Comparison of ENCODE assay signal across 12 mouse cellular contexts in genomic region chr1:38293671-38294335, GRCm38 (mm10).
"Had no signal": no experiment of that assay in that cellular context is flagged by ENCODE, and none has a peak within 500 bp of the region (broad histone marks: within the 10 kb centered on the region; RNA-seq: fewer than 3 reads in every experiment).

No protein-coding gene starts in this region.

- DNase-seq: gastrocnemius, postnatal 14 days; gastrocnemius, postnatal 36 days; heart, adult 18-20 months; heart, postnatal 10 days; heart, postnatal 36 days; kidney, adult 11 months; kidney, adult 2 months; kidney, adult 9 months; kidney, postnatal 14 days; kidney, postnatal 36 days; layer of hippocampus, adult 9-11 months; layer of hippocampus, postnatal 36 days had no signal
